Mouse (Mus musculus) sigmoid colon, adult 10 weeks (tissue): ENCODE results near the gene Olfr934. TPM values are rescaled to one million over a fixed set of nuclear protein-coding genes. Genes with fewer than 3 reads are reported as not detected.

ENCODE experiments used
- polyA plus RNA-seq: library from polyadenylated mRNA; stranded (reverse); fragments of 350-450 nt; fragmentation: Illumina TruSeq; extraction: RNeasy Lipid Tissue Mini Kit (QIAGEN cat#74804); gene quantifications from one replicate; pipeline ENCODE4 v1.2.3, GENCODE M21; 2014; ENCODE audit warnings: low read depth, low replicate concordance

Gene Olfr934
- not detected for polyA plus RNA-seq

GRCm38 (mm10) chr9:38988215-38988614, at the start of gene Olfr934:
Gene Olfr934 (minus strand): TSS chr9:38988315.

GRCm38 (mm10) chr9:39023277-39023676, 35.2 kb upstream of the Olfr934 start, which contains the start of gene Olfr146:
Gene Olfr146 (minus strand): TSS chr9:39023377.

DNA sequence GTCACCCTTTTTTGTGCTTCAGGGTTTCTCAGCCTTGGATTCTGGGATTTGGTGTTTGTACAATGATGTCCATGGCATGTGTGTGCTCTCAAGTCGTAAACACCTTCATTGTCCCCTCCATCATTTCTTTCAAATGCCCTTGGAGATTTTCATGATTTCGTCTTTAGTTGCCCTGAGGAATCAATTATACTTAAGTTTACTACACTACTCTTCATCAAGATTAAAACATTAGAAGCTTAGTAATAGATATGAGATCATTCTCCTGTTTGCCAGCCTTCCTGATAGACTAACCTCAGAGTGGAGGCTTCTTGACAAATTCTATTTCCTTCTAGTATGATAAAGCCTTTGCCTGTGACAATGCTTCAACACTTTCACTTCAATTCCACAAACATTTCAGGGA, 11.5 kb upstream of the Olfr934 start, which contains the start of gene Olfr935:
TSS of gene Olfr935 (minus strand) at position 101 of the 400 bp plus-strand sequence.

DNA sequence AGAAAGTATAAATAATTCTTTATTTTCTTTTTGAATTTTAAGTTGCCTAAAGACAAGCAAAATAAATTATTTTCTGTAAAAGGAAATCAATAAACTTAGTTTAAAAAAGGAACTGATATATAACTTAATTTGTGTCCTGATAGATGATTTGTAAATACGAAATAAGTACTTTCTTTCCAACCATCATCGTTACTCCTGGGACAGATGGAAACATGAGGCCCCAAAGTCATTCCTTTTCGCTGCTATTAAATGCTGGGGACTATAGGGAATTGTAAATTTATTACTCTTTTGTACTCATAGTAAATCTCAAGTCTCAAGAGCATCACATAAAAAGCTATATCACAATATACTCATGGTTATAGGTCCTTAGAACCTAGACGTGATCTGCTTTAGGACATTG, 16.1 kb downstream of the Olfr934 start, which contains the start of gene Olfr933:
TSS of gene Olfr933 (plus strand) at position 301 of the 400 bp plus-strand sequence.

Other genes starting within 250 kb of the Olfr934 start
- gene Olfr920, start 236.0 kb downstream of the Olfr934 start, polyA plus RNA-seq = 2.1 TPM
- not detected for gene Olfr921, start 215.2 kb downstream of the Olfr934 start, polyA plus RNA-seq
- not detected for gene Olfr922, start 173.7 kb downstream of the Olfr934 start, polyA plus RNA-seq
- gene Olfr923, start 161.8 kb downstream of the Olfr934 start, polyA plus RNA-seq = not detected
- gene Olfr924, start 143.9 kb downstream of the Olfr934 start, polyA plus RNA-seq = not detected
- not detected for gene Olfr26, start 133.3 kb downstream of the Olfr934 start, polyA plus RNA-seq
- not detected for gene Olfr926, start 111.2 kb downstream of the Olfr934 start, polyA plus RNA-seq
- gene Olfr930, start 58.5 kb downstream of the Olfr934 start, polyA plus RNA-seq = not detected
- gene Olfr933, start 16.0 kb downstream of the Olfr934 start, polyA plus RNA-seq = not detected
- gene Olfr935, start 11.4 kb upstream of the Olfr934 start, polyA plus RNA-seq = not detected
- not detected for gene Olfr146, start 35.1 kb upstream of the Olfr934 start, polyA plus RNA-seq
- gene Olfr937, start 76.6 kb upstream of the Olfr934 start, polyA plus RNA-seq = not detected
- not detected for gene Olfr938, start 90.6 kb upstream of the Olfr934 start, polyA plus RNA-seq
- gene Olfr27, start 139.8 kb upstream of the Olfr934 start, polyA plus RNA-seq = not detected
- not detected for gene Olfr943, start 178.0 kb upstream of the Olfr934 start, polyA plus RNA-seq
- not detected for gene Olfr944, start 213.6 kb upstream of the Olfr934 start, polyA plus RNA-seq